Mouse (Mus musculus): ENCODE data around the gene Cyp2s1. TPM values are rescaled to one million over a fixed set of nuclear protein-coding genes. Genes with fewer than 3 reads are reported as not detected.

Cyp2s1 gene
- total and polyA plus RNA-seq, 2 experiments, result 0.28 to 0.37 TPM

DNA sequence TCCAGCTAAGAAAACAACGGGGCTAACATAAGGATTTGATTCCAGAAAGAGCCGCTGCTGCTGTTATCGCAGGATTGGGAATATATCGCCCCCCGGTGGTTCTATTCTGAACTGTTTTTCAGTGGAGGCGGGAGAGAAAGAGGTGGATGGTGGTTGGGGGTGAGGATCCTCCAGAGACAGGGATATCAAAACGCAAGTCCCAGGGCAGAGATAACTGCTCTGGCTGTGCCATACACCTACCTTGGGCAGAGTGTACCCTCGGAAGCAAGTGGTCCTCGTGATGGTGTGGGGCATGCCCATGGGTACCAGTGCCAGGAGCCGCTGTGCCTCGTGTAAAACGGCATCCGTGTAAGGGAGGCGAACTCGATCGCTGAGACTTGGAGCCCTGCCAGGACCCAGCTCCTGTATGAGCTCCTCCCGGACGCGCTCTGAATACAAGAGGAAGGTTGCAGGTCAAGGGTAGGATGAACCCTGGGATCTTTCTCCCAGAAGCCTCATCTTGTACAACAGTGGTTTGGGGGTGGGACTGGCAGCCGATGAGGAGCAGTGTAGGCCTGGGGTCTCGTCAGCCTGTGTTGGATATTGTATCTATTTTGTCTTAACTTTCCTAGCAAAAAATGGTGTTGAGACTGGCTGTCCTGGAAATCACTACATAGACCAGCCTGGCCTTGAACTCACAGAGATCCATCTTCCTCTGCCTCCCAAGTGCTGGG, 10.9 kb downstream of the Cyp2s1 start:
- Histone ChIP-seq H3K27ac (replicated peaks; ENCODE audit: insufficient read depth, low read depth, low read length) (no peak overlapping the region), H3K36me3 (ENCODE audit: control insufficient read depth, insufficient read depth, low read length) (no peaks in the 10 kb centered on the region), H3K4me1 (ENCODE audit: control insufficient read depth, insufficient read depth, low read length) (no peaks in the 10 kb centered on the region), H3K27me3 (ENCODE audit: control insufficient read depth, insufficient read depth, low read length) (no peaks in the 10 kb centered on the region), H3K9ac (ENCODE audit: low read depth, low read length) (no peak overlapping the region), H3K79me2 (ENCODE audit: control insufficient read depth, insufficient read depth, low read length) (no peaks in the 10 kb centered on the region), H3K4me3 (ENCODE audit: insufficient read depth, low read depth, low read length) (no peak overlapping the region)
- DNase-seq (ENCODE audit: extremely low read depth, low read depth, low spot score), result peak; percentile 31
- WGBS, result 23% methylated on average over 21 of the region's 21 CpGs
- TF ChIP-seq POLR2A (IDR thresholded peaks at IDR 0.05; ENCODE audit: extremely low read depth, insufficient read depth, low read length) (no peak), CTCF (IDR thresholded peaks at IDR 0.05; ENCODE audit: low read depth, low read length) (peak; percentile 56)

DNA sequence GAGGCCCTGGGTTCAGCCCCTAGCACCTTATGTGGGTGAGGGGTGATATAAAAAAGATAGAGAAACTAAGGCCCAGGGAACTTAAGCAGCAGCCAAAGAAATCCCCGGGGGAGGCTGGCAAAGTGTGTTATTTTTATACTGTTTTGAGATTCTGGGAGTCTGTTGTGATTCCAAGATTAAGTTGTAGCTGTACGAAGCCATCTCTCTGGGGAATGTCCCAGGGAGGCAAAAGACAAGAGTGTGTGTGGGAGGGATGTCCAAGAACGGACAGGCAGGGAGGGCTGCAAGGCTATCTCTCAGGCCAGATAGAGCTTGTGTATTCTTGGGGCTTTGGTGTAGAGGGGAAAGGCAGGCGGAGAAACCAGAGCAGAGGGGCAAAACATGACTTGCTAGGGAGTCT, 11.9 kb downstream of the Cyp2s1 start:
- Histone ChIP-seq H3K36me3 (ENCODE audit: control insufficient read depth, insufficient read depth, low read length) (no peaks in the 10 kb centered on the region), H3K4me1 (ENCODE audit: control insufficient read depth, insufficient read depth, low read length) (no peaks in the 10 kb centered on the region), H3K27ac (replicated peaks; ENCODE audit: insufficient read depth, low read depth, low read length) (no peak overlapping the region), H3K27me3 (ENCODE audit: control insufficient read depth, insufficient read depth, low read length) (no peaks in the 10 kb centered on the region), H3K9ac (ENCODE audit: low read depth, low read length) (no peak overlapping the region), H3K79me2 (ENCODE audit: control insufficient read depth, insufficient read depth, low read length) (no peaks in the 10 kb centered on the region), H3K4me3 (ENCODE audit: insufficient read depth, low read depth, low read length) (no peak overlapping the region)
- TF ChIP-seq POLR2A (IDR thresholded peaks at IDR 0.05; ENCODE audit: extremely low read depth, insufficient read depth, low read length) (no peak), CTCF (IDR thresholded peaks at IDR 0.05; ENCODE audit: low read depth, low read length) (no peak)
- no peak for DNase-seq (ENCODE audit: extremely low read depth, low read depth, low spot score)
- 80% methylated on average over 4 of the region's 4 CpGs for WGBS

DNA sequence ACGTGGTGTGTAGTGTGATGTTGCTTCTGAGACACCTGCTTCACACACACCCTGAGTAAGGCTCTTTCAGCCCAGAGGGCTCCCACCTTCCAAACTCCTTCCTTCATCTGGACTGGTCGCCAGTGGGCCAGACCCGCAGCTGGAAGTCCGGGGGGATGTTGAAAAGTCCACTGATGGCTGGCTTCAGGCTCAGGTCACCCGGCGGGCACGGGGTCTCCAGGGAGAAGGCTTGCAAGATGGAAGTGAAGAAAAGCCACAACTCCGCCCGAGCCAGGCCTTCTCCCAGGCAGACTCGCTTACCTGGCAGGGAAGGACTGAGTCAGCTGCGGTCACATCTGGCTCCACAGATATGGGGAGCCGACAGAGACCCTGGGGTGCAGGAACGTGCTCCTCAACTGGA, 13.3 kb downstream of the Cyp2s1 start:
- no peaks in the 10 kb centered on the region for H3K27me3 ChIP-seq (ENCODE audit: control insufficient read depth, insufficient read depth, low read length)
- no peak overlapping the region for H3K9ac ChIP-seq (ENCODE audit: low read depth, low read length)
- WGBS, result 91% methylated on average over 13 of the region's 13 CpGs
- H3K4me1 ChIP-seq (ENCODE audit: control insufficient read depth, insufficient read depth, low read length), result peaks cover 3% of the 10 kb centered on the region; the same call in 1 of the 2 replicates
- H3K4me3 ChIP-seq (ENCODE audit: insufficient read depth, low read depth, low read length), result no peak overlapping the region
- DNase-seq (ENCODE audit: extremely low read depth, low read depth, low spot score), result no peak
- H3K27ac ChIP-seq (replicated peaks; ENCODE audit: insufficient read depth, low read depth, low read length), result no peak overlapping the region
- TF ChIP-seq POLR2A (IDR thresholded peaks at IDR 0.05; ENCODE audit: extremely low read depth, insufficient read depth, low read length) (no peak), CTCF (IDR thresholded peaks at IDR 0.05; ENCODE audit: low read depth, low read length) (no peak)
- no peaks in the 10 kb centered on the region for H3K79me2 ChIP-seq (ENCODE audit: control insufficient read depth, insufficient read depth, low read length)
- H3K36me3 ChIP-seq (ENCODE audit: control insufficient read depth, insufficient read depth, low read length), result no peaks in the 10 kb centered on the region

DNA sequence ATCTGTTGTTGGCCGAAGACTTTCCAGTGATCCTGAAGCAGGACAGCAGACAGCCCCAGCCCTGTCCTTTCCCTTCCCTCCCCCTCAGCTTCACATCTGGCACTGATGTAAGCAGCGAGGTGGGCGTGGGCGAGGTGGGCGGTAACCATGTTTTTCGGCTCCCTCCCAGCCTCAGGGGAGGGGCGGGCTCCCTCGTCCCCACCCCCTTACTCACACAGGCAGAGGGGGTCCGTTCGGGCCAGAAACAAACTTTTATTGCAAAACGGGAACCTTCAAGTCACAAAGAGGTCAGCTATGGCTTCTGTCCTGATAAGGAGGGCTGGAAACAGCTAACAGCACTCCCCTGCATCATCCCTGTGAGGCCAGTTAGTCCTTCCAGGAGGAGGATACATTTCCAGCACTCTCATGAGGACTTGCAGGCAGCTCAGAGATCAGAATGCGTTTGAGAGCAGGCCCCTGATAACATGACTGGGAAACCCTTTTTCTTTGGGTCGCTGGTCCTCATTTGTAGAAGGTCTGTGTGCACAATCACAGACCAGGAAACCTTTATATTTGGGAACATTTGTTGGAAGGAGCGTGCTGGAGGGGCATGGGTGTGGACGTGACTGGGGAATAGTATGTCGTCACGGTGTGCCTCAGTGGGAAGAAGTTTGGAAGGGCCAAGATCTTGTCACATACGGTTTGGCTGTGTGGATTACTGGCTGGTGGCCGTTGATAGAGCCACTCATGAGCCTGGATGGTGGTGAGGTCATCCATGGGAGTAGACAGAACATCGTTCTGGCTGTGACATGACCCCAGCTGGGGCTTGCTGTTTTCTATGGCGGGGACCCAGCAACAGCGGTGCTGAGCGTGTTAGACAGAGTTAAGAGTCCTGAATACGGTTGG, 14.2 kb downstream of the Cyp2s1 start:
- H3K4me1 ChIP-seq (ENCODE audit: control insufficient read depth, insufficient read depth, low read length), result peaks cover 3% of the 10 kb centered on the region; the same call in 1 of the 2 replicates
- no peaks in the 10 kb centered on the region for H3K27me3 ChIP-seq (ENCODE audit: control insufficient read depth, insufficient read depth, low read length)
- 53% methylated on average over 24 of the region's 24 CpGs for WGBS
- DNase-seq (ENCODE audit: extremely low read depth, low read depth, low spot score), result no peak
- no peak overlapping the region for H3K9ac ChIP-seq (ENCODE audit: low read depth, low read length)
- no peaks in the 10 kb centered on the region for H3K36me3 ChIP-seq (ENCODE audit: control insufficient read depth, insufficient read depth, low read length)
- TF ChIP-seq POLR2A (IDR thresholded peaks at IDR 0.05; ENCODE audit: extremely low read depth, insufficient read depth, low read length) (no peak), CTCF (IDR thresholded peaks at IDR 0.05; ENCODE audit: low read depth, low read length) (no peak)
- no peak overlapping the region for H3K4me3 ChIP-seq (ENCODE audit: insufficient read depth, low read depth, low read length)
- no peaks in the 10 kb centered on the region for H3K79me2 ChIP-seq (ENCODE audit: control insufficient read depth, insufficient read depth, low read length)
- H3K27ac ChIP-seq (replicated peaks; ENCODE audit: insufficient read depth, low read depth, low read length), result no peak overlapping the region

DNA sequence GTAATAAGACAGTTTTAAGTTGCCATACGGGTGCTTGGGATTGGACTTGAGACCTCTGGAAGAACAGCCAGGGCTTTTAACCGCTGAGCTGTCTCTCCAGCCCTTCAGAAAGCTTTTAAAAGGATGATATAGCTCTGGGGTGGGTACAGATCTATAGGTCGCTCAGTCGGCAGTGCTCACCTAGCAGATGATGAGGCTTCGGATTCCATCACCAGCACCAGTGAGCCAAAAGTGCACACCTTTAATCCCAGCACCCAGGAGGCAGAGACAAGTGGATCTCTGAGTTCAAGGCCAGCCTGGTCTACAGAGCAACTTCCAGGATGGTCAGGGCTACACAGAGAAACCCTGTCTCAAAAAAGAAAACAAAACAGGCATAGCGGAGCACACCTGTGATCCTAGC, 15.7 kb downstream of the Cyp2s1 start:
- TF ChIP-seq CTCF (IDR thresholded peaks at IDR 0.05; ENCODE audit: low read depth, low read length) (no peak), POLR2A (IDR thresholded peaks at IDR 0.05; ENCODE audit: extremely low read depth, insufficient read depth, low read length) (no peak)
- Histone ChIP-seq H3K27me3 (ENCODE audit: control insufficient read depth, insufficient read depth, low read length) (no peaks in the 10 kb centered on the region), H3K27ac (replicated peaks; ENCODE audit: insufficient read depth, low read depth, low read length) (no peak overlapping the region), H3K36me3 (ENCODE audit: control insufficient read depth, insufficient read depth, low read length) (no peaks in the 10 kb centered on the region), H3K9ac (ENCODE audit: low read depth, low read length) (no peak overlapping the region), H3K4me3 (ENCODE audit: insufficient read depth, low read depth, low read length) (no peak overlapping the region), H3K79me2 (ENCODE audit: control insufficient read depth, insufficient read depth, low read length) (no peaks in the 10 kb centered on the region), H3K4me1 (ENCODE audit: control insufficient read depth, insufficient read depth, low read length) (peaks cover 3% of the 10 kb centered on the region; the same call in 1 of the 2 replicates)
- 97% methylated on average over 6 of the region's 6 CpGs for WGBS
- DNase-seq (ENCODE audit: extremely low read depth, low read depth, low spot score), result no peak
